Mouse (Mus musculus) kidney, postnatal 36 days (tissue): ENCODE measurements around the gene Phlpp2.

Experiments used
- DNase-seq, 2 experiments: peaks; one replicate each; pipeline ENCODE4 v3.0.0; 2021 to 2022; ENCODE audit warnings: mixed read lengths in 2 of 2

The Phlpp2 gene

GRCm38 (mm10) chr8:109964106-109964505 is 95.8 kb downstream of the Phlpp2 start:
- DNase-seq = no peak

- DNase-seq = peak in 1 of 2 experiments; percentile 37
Measured at GRCm38 (mm10) chr8:109968837-109969236, 100.5 kb downstream of the Phlpp2 start.

- peak in 1 of 2 experiments; percentile 40 for DNase-seq
Measured at GRCm38 (mm10) chr8:109970323-109970722, 102.0 kb downstream of the Phlpp2 start.

GRCm38 (mm10) chr8:109972901-109973300 is 104.6 kb downstream of the Phlpp2 start:
- DNase-seq = no peak

DNA sequence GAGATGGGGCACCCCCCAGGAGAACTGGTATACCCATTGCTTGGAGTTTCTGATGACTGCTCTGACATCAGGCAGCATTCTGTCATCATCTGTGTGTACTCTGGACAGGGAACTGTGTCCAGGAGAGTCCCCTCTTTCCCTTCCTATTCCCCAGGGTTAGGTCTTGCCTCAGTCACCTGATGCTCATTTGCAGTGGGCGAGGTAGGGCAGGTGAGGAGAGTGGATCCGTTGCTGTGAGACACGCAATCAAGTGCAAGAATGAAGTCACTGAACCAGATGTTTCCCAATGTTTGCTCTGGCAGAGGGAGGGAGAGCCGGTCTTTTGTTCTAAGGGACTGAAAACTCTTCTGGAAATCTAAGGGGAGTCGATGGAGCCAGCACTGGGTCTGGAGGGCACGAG is 111.0 kb downstream of the Phlpp2 start:
- no peak for DNase-seq

DNA sequence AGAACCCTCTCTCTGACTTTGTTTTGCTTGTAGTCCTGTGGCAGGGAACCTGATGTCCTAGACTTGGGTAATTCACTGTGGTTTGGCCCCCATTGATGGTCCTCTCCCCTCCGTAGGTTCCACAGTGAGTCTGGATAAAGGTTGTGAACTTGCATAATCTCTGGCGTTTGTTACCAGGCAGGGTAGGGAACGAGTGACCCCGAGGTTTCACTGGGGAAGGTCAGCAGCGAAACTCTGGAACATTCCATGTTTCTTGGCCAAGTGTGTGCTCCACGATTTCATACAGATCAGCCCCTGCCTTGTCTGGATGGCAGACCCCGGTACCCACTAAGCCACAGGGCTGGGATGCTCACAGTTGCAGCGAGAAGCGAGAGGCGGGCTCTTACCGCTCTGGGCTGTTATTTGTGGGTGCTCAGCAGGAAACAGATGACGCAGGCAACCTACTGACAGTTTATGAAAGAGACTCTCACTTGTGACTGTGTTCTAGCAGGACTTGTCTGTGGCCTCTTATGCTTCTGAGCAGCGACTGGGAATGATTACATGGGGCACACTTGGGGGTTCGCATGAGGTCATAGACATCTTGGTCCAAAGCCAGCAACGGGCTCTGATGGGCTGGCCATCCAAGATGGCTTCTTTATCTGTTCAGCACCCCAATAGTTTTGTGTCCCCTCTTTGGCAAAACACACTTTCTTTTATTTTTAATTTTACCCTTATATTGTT is 114.2 kb downstream of the Phlpp2 start:
- no peak for DNase-seq

- DNase-seq = no peak
Measured at GRCm38 (mm10) chr8:109983944-109984343, 115.6 kb downstream of the Phlpp2 start.

DNA sequence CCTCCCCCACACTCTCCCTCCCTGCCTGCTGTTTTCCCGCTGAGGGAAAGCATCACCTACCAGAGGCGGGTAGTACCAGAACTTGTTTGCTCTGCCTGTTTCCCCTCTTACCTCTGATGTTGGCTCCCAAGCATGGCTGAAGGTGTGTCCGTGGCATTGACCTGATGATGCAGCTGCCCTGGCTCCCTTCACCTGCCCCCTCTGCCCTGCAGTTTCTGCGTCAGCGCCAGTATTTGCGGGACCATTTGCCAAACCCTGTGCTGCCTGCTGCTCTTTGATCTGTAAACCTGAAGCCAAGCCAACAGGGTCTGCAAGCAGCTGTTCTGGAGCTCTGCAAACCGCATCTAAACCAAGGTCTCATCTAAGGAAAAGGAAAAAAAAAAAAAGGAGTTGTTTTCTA is 118.0 kb downstream of the Phlpp2 start:
- DNase-seq = no peak

DNA sequence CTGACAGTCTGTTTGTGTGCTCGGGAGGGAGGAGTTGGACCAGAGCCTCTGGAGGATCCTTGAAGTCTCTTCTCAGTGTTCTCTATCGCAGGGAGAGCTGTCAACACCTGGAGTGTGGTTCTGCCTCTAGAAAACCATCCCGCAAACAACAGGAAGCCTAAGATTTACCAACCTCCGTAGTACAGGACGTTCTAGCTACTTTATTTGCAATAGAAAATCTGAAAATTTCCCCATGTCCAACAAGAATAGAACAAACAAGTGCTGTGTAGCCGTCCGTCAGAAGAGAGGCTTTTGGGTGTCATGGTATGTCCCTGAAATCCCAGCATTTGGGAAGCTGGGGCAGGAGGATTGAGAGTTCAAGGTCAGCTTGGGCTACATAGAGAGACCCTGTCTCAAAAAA is 119.4 kb downstream of the Phlpp2 start:
- no peak for DNase-seq

DNA sequence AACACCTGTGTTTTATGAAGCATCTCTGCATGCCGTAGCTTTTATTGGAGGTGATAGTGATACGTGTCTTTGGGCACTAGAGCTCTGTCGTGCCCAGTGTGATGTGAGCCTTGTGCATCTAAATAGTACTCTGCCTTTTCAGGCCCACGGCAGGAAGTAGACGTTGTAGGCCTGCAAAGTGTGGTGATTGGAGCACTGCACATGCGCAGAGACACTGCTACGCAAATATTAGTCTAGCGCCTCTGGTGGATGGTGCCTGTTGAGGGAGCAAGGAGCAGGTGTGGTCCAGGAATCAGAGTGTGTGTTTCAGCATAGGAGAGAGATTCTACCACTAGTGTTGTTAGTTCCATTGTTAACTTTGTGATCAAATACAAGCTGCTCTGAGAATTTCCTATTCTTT is 120.8 kb downstream of the Phlpp2 start:
- DNase-seq = no peak

DNA sequence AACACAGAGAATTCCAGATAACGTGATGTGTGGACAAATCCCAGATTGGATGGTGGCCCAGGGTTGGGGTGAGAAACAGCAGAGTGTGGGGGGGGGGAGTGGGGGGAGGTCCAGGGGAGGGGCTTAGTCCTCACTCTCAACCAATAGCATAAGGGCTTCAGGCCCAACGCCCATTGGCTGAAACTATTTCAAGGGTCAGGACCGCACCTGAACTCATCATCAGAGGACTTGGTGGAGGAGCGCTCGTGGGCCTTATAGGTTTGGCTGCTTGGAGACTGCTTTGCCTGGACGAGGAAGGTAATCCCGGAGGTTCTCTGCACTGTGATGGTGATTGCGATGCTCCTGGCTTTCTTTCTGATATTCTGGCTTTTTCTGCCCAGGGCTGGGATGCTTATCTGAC is 121.9 kb downstream of the Phlpp2 start, which contains the start of gene Tat:
TSS of gene Tat (plus strand) at position 214 of the 400 bp plus-strand sequence.
- no peak for DNase-seq

DNA sequence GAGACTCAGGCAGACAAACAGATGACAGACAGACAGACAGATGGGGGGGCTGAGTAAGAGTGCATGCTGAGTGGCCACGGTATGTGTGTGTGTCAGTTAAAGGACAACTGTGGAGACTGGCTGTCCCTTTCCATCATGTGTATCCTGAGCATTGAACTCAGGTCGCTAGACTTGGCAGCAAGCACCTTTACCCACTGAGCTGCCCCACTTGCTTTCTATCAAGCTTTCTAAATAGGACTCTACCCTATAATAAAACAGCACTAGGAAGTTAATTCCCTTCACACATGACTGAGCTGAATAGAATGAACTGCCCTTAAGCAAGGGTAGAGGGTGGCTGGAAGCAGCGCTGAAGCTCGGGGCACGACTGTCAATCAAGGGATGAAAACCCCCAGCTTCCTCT is 123.8 kb downstream of the Phlpp2 start:
- DNase-seq = no peak

DNA sequence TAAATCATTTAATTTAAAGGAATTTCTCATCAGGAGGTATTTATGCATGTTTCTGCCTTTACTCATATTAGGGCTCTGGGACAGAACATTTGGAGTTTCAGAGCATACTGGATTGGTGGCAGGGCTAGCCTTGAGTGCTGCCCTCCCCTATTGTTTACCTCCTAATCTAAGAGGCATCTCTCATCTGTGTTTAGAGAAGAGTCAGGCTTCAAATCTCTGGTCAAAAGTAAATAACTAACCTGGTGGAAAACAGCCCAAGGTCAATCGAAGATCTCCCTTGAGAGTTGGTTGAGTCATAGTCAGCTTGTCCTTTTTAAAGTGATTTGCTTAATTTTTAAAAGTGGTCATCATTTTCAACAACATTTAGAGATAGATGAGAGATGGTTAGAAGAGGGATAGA is 124.6 kb downstream of the Phlpp2 start:
- no peak for DNase-seq
